Mouse (Mus musculus) ES-E14 (cell line): Measurements from ENCODE around the gene Gm10945. TPM values are rescaled to one million over a fixed set of nuclear protein-coding genes. Genes with fewer than 3 reads are reported as not detected.
A peak's percentile ranks its signal among the peaks of the same experiment; 100 is the strongest.

Source experiments
- DNase-seq: peaks from one replicate; pipeline ENCODE4 v3.0.0-alpha.2; 2013; ENCODE audit warnings: low read depth, low spot score
- H3K27ac ChIP-seq: 2 replicates; pipeline ENCODE4 v1.5.1; 2012; ENCODE audit warnings: low read depth, mild to moderate bottlenecking, low read length, moderate library complexity, mixed read lengths; ENCODE audit not compliant: poor library complexity, insufficient read depth, severe bottlenecking
- H3K36me3 ChIP-seq: 2 replicates; pipeline ENCODE4 v1.6.1; 2012; ENCODE audit warnings: mild to moderate bottlenecking, low read length, moderate library complexity, mixed read lengths; ENCODE audit not compliant: control insufficient read depth, poor library complexity, insufficient read depth, severe bottlenecking
- H3K4me1 ChIP-seq, 2 experiments: fragments of 150-350 bp in 1 of 2; sonication (generic) in 1 of 2; 2 replicates each; pipeline ENCODE4 v1.6.1; 2012; ENCODE audit warnings: low read length in 2 of 2, mild to moderate bottlenecking in 1 of 2, mixed read lengths in 1 of 2; ENCODE audit not compliant: control insufficient read depth in 2 of 2, insufficient read depth in 2 of 2, poor library complexity in 1 of 2
- H3K4me3 ChIP-seq, 2 experiments: fragments of 150-350 bp in 1 of 2; sonication (generic) in 1 of 2; 2 replicates each; pipeline ENCODE4 v1.5.1; 2012; ENCODE audit warnings: low read length in 2 of 2, low read depth in 1 of 2, mild to moderate bottlenecking in 1 of 2, mixed read lengths in 1 of 2; ENCODE audit not compliant: insufficient read depth in 1 of 2, poor library complexity in 1 of 2, severe bottlenecking in 1 of 2
- H3K9ac ChIP-seq: 2 replicates; pipeline ENCODE4 v1.6.1; 2012; ENCODE audit warnings: low read depth, mild to moderate bottlenecking, low read length, mixed read lengths; ENCODE audit not compliant: poor library complexity, insufficient read depth, severe bottlenecking
- H3K9me3 ChIP-seq: fragments of 150-350 bp; sonication (generic); 2 replicates; pipeline ENCODE4 v1.6.1; 2012; ENCODE audit warnings: low read depth, mild to moderate bottlenecking, low read length; ENCODE audit not compliant: control insufficient read depth, insufficient read depth
- CHD2 ChIP-seq: IDR thresholded peaks from 2 replicates; pipeline ENCODE4 v1.6.1; 2014; ENCODE audit warnings: mild to moderate bottlenecking, low read depth, low read length, inconsistent platforms
- HCFC1 ChIP-seq: IDR thresholded peaks from 2 replicates; pipeline ENCODE4 v1.6.1; 2012; ENCODE audit warnings: low read length, inconsistent platforms, borderline replicate concordance; ENCODE audit not compliant: insufficient read depth
- MAFK ChIP-seq: IDR thresholded peaks from 2 replicates; pipeline ENCODE4 v1.6.1; 2014; ENCODE audit warnings: mild to moderate bottlenecking, low read depth, low read length, inconsistent platforms; ENCODE audit not compliant: insufficient read depth
- ZC3H11A ChIP-seq: IDR thresholded peaks from 2 replicates; pipeline ENCODE4 v1.6.1; 2012; ENCODE audit warnings: low read depth, mild to moderate bottlenecking, inconsistent platforms, low read length, borderline replicate concordance
- ZNF384 ChIP-seq: IDR thresholded peaks from 2 replicates; pipeline ENCODE4 v1.6.1; 2012; ENCODE audit warnings: low read depth, low read length, inconsistent platforms
- in situ Hi-C, 2 experiments: fragments of 600-800 bp; cut with MboI; formaldehyde crosslinking; loops; one replicate each; pipeline ENCODE4 v1.15.1; 2025; ENCODE audit warnings: low sequenced_read_pairs in 2 of 2, inconsistent platforms in 1 of 2; ENCODE audit not compliant: unreplicated experiment in 2 of 2
- total RNA-seq: library from RNA; depleted of rRNA; stranded (reverse); fragments of 300-350 nt; gene quantifications from 2 replicates; pipeline ENCODE4 v1.2.3, GENCODE M21; 2012; rRNA removed

The Gm10945 gene
- not detected in 2 replicates for total RNA-seq

DNA sequence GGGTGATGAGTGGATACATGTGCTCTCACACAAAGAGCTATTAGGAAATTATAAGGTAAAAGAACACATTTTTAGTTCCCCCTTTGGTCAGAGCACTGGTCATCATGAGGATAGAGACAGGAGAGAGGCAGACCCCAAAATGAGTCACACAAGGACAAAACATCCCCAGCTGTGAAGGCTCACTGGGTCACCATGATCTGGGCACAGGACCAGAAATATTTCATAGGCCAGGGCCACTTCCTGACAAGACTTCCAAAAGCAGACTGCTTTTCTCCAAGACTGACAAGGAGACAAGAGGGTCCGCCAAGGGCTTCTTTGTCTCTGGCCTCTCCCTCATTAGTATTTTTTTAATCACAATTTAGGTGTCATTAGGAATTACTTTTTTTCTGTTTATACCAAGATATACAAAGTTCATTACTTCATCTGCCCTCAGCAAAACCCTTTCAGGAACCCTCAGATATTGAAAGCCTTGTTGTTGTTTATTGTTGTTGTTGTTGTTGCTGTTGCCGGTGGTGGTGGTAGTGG is at the start of gene Gm10945:
Gm10945 (minus strand) TSS at position 475 of the 525 bp plus-strand sequence.
- Histone ChIP-seq H3K9me3 (no peaks in the 10 kb centered on the region), H3K4me1 (no peaks in the 10 kb centered on the region), H3K36me3 (no peaks in the 10 kb centered on the region), H3K27ac (no peak within 1 kb of the TSS), H3K4me3 (no peak within 1 kb of the TSS), H3K9ac (no peak within 1 kb of the TSS)
- no peak for TF ChIP-seq ZNF384
- no peak for TF ChIP-seq HCFC1
- TF ChIP-seq ZC3H11A: no peak
- no peak for TF ChIP-seq MAFK
- no peak for TF ChIP-seq CHD2
- in situ Hi-C loops: no loop called here
- DNase-seq: no peak

DNA sequence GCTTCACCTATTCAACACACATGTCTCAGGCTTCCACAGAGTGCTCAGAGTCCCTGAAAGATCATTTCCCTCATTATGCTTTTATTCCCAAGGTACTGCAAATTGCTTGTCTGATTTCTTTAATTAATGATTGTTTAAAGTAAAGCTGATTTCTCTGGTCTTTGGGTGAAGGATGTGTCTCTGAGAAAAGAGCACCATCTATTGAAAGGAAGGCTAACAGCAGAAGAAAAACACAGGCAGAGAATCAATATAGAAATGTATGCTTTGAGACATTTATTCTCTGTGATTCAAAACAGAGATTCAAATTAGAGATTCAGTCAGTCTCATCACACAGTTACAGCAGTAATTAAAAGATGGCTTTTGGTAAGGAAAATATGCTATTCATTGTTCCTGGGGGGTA is 28.7 kb upstream of the Gm10945 start:
- DNase-seq: no peak
- Histone ChIP-seq H3K4me1 (no peaks in the 10 kb centered on the region; a peak in 1 of 4 replicates), H3K27ac (no peak overlapping the region), H3K9ac (no peak overlapping the region), H3K9me3 (no peaks in the 10 kb centered on the region), H3K4me3 (no peak overlapping the region), H3K36me3 (no peaks in the 10 kb centered on the region)
- in situ Hi-C loops: no loop called here
- no peak for TF ChIP-seq ZC3H11A
- no peak for TF ChIP-seq MAFK
- TF ChIP-seq ZNF384: no peak
- TF ChIP-seq HCFC1: no peak
- no peak for TF ChIP-seq CHD2

DNA sequence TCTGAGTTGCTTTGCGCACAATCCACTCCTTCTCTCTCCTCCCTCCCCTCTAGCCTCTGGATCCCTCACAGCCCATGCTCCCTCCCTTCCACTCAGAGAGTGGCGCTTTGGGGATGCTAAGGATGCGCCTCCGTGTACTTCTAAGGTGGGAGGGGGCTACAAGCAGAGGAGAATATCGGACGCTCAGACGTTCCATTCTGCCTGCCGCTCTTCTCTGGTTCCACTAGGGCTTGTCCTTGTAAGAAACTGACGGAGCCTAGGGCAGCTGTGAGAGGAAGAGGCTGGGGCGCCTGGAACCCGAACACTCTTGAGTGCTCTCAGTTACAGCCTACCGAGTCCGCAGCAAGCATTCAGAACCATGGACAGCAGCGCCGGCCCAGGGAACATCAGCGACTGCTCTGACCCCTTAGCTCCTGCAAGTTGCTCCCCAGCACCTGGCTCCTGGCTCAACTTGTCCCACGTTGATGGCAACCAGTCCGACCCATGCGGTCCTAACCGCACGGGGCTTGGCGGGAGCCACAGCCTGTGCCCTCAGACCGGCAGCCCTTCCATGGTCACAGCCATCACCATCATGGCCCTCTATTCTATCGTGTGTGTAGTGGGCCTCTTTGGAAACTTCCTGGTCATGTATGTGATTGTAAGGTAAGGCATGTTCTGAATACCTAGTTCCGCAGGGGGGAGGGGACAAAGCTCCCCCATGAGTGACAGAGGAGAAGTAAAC is 27.1 kb upstream of the Gm10945 start:
- in situ Hi-C loops: no loop called here
- Histone ChIP-seq H3K36me3 (no peaks in the 10 kb centered on the region), H3K9ac (no peak overlapping the region), H3K27ac (no peak overlapping the region), H3K9me3 (no peaks in the 10 kb centered on the region), H3K4me1 (no peaks in the 10 kb centered on the region; a peak in 1 of 4 replicates), H3K4me3 (peak overlapping the region; percentile 20 to 45)
- peak; percentile 80 for DNase-seq
- no peak for TF ChIP-seq CHD2

DNA sequence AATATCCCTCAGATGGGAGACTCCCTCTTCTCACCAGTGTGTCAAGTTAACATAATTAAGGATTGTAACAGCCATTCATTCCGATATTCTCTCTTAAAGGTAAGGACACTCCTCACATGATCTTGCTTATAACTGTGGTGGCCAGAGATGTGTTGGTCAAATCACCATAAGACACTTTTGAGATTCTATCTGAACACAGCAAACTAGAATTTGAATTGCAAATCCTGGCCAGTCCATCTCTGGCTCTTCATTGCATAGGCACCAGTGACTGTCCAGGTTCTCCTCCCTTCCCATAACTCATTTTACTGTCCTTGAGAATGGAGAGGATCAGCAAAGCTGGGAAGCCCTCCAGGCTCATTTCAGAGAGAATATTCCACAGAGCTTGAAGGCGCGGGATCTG is 3.4 kb downstream of the Gm10945 start, which contains the start of gene Oprm1:
Oprm1 (plus strand) TSS at position 301 of the 400 bp plus-strand sequence.
- Histone ChIP-seq H3K27ac (no peak within 1 kb of the TSS), H3K4me3 (no peak within 1 kb of the TSS), H3K9me3 (no peaks in the 10 kb centered on the region), H3K4me1 (no peaks in the 10 kb centered on the region), H3K36me3 (no peaks in the 10 kb centered on the region), H3K9ac (no peak within 1 kb of the TSS)
- TF ChIP-seq ZNF384 (no peak), HCFC1 (no peak), MAFK (no peak), ZC3H11A (no peak), CHD2 (no peak)
- no peak for DNase-seq
- in situ Hi-C loops: no loop called here

DNA sequence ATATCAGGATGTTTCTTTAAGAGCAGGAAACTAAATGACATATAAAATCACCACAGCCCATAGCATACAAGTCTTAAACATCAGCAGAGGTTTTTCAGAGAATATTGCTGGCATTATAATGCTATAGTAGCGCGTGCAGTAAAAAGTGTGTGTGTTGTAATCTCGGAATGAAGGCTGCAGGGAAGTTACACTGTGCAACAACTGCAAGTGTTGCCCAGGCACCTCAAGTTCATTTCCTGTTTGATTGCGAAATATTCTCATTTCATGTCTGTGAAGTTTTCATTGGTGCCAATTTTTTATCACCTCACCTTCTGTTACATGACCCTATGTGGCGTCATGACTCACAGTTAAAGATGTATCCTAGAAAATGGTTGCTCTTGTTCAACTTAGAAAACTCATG is 8.2 kb downstream of the Gm10945 start:
- no peak overlapping the region for H3K27ac ChIP-seq
- no peak overlapping the region for H3K9ac ChIP-seq
- no peaks in the 10 kb centered on the region for H3K36me3 ChIP-seq
- in situ Hi-C loops: no loop called here
- no peak for TF ChIP-seq ZC3H11A
- DNase-seq: no peak
- no peaks in the 10 kb centered on the region for H3K9me3 ChIP-seq
- no peaks in the 10 kb centered on the region for H3K4me1 ChIP-seq
- H3K4me3 ChIP-seq: no peak overlapping the region
